Mouse (Mus musculus): Measurements from ENCODE around the gene Pcnx3. TPM values are rescaled to one million over a fixed set of nuclear protein-coding genes. Genes with fewer than 3 reads are reported as not detected.

Gene Pcnx3
- polyA plus RNA-seq (2015; fragmentation: Nextera tagmentation; extraction: Ambion mirVana), result 27.0 and 28.1 TPM in 2 replicates

DNA sequence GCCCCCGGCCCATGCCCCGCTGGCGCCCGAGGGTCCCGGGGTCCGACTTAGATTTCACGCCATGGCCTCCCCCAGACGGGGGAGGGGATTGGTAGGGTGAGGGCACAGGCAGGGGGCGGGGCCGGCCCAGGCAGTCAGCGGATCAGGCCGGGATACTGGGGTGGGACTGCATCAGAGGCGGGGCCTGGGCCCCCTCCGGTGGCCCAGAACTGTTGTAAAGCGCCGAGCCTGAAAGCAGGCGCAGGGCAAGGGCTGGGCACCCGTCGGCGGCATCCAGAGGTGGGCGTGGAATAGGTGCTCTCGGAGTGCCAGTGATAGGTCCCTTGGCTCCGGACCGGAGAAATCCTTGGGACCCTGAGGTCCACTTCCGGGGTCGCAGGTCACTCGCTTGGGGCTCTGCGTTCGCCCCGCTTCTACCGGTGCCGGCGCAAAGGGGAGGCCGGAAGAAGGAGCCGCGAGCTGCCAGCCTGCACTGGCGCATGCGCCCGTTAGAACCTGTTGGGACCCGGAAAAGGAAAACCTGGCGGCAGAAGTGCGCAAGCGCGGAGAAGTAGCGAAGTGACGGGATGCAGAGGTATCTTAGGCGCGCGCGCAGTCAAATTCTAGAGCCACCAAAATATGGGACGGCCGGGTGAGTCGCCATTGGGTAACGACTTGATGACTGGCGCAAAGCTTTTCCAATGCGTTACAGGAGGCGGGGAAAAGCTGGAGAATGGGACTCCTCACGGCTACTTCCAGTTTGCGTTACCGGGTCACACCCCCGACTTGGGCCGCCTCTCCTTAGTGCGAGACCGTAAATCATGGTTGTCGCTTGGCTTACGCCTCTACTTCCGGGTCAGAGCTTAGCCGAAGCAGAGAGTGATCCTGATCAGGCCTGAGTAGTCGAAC is at the start of gene Pcnx3, which contains the start of gene Map3k11:
Gene Pcnx3, minus strand, starts transcription at position 709 of the 888 bp plus-strand sequence.
Gene Map3k11, plus strand, starts transcription at position 543 of the 888 bp plus-strand sequence.
- Histone ChIP-seq H3K4me1 (ENCODE audit: insufficient read depth, low read length) (peaks cover 44% of the 10 kb centered on the region), H3K27me3 (ENCODE audit: insufficient read depth, low read length) (no peaks in the 10 kb centered on the region), H3K4me3 (ENCODE audit: low read length) (peak within 1 kb of the TSS; percentile 89), H3K9me3 (ENCODE audit: low read length) (no peaks in the 10 kb centered on the region), H3K4me2 (replicated peaks; ENCODE audit: low read depth, low read length) (peak within 1 kb of the TSS; percentile 98), H3K27ac (ENCODE audit: low read length) (peak within 1 kb of the TSS; percentile 98), H3K36me3 (ENCODE audit: insufficient read depth, low read length) (peaks cover 41% of the 10 kb centered on the region), H3K9ac (replicated peaks; ENCODE audit: low read length) (peak within 1 kb of the TSS; percentile 86)
- WGBS, result under 1% methylated on average over 69 of the region's 69 CpGs
- peak; percentile 91 for ATAC-seq (ENCODE audit: low FRiP score, low TSS enrichment)

DNA sequence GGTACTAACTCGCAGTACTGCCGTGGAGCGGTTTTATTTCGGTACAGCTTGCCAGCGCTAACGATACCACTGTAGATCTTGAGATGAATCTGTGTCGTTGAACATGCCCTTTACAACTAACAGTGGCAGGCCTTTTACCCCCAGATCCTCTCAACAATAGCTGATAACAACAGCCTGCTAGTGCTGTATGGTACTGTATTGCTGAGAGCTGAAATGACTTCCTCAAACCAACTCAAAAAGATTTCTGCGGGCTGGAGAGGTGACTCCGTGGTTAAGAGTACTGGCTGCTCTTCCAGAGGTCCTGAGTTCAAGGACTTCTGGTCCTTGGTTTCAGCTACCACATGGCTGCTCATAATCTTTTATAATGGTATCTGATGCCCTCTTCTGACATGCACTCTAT is 45.6 kb upstream of the Pcnx3 start:
- no peak overlapping the region for H3K4me3 ChIP-seq (ENCODE audit: low read length)
- no peak overlapping the region for H3K4me2 ChIP-seq (replicated peaks; ENCODE audit: low read depth, low read length)
- no peaks in the 10 kb centered on the region for H3K9me3 ChIP-seq (ENCODE audit: low read length)
- no peak overlapping the region for H3K27ac ChIP-seq (ENCODE audit: low read length)
- ATAC-seq (ENCODE audit: low FRiP score, low TSS enrichment), result no peak
- 82% methylated on average over 9 of the region's 9 CpGs for WGBS
- H3K4me1 ChIP-seq (ENCODE audit: insufficient read depth, low read length), result peaks cover 22% of the 10 kb centered on the region
- H3K27me3 ChIP-seq (ENCODE audit: insufficient read depth, low read length), result peaks cover 3% of the 10 kb centered on the region; the same call in 1 of the 2 replicates
- H3K36me3 ChIP-seq (ENCODE audit: insufficient read depth, low read length), result 0 out of 2 replicates have a peak, but pooled peaks cover 5% of the 10 kb centered on the region
- H3K9ac ChIP-seq (replicated peaks; ENCODE audit: low read length), result no peak overlapping the region

DNA sequence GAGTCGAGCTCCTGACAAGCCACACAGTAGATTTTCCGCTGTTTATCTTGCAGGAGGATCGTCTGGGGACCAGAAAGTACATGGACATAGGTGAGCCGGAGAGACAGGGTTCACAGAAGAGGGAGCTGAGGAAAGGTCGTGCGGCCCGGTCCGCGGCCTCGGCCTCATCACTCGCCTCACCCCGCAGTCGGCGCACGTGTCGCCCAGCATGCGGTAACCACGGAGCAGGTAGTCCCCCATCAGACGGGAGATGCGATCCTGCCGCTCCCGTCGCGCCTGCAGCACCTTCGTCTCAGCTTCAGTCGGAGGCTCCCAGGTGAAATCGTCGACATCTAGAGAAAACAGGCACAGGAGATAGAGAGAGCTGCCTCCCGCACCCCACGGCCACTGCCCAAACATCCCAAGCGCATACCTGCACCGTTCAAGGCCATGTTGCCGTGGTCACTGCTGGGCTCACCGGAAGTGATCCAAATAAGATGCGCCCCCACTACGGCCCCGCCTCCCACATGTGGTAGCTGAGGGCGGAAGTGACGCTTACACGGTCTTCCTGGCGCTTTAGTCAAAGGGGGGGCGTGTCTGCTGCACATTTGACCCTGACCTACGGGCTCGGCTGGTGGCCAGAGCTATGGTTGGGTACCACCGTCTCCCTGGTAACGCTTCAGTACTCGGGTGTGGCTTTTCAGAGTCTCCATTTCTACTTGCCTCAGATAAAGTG is 42.7 kb upstream of the Pcnx3 start:
- Histone ChIP-seq H3K9ac (replicated peaks; ENCODE audit: low read length) (peak overlapping the region; percentile 90), H3K4me1 (ENCODE audit: insufficient read depth, low read length) (peaks cover 45% of the 10 kb centered on the region), H3K9me3 (ENCODE audit: low read length) (no peaks in the 10 kb centered on the region), H3K27me3 (ENCODE audit: insufficient read depth, low read length) (peaks cover 3% of the 10 kb centered on the region; the same call in 1 of the 2 replicates), H3K27ac (ENCODE audit: low read length) (peak overlapping the region; percentile 70), H3K4me2 (replicated peaks; ENCODE audit: low read depth, low read length) (peak overlapping the region; percentile 98), H3K36me3 (ENCODE audit: insufficient read depth, low read length) (0 out of 2 replicates have a peak, but pooled peaks cover 5% of the 10 kb centered on the region), H3K4me3 (ENCODE audit: low read length) (peak overlapping the region; percentile 87)
- under 1% methylated on average over 47 of the region's 47 CpGs for whole genome bisulfite sequencing
- peak; percentile 90 for ATAC-seq (ENCODE audit: low FRiP score, low TSS enrichment)

DNA sequence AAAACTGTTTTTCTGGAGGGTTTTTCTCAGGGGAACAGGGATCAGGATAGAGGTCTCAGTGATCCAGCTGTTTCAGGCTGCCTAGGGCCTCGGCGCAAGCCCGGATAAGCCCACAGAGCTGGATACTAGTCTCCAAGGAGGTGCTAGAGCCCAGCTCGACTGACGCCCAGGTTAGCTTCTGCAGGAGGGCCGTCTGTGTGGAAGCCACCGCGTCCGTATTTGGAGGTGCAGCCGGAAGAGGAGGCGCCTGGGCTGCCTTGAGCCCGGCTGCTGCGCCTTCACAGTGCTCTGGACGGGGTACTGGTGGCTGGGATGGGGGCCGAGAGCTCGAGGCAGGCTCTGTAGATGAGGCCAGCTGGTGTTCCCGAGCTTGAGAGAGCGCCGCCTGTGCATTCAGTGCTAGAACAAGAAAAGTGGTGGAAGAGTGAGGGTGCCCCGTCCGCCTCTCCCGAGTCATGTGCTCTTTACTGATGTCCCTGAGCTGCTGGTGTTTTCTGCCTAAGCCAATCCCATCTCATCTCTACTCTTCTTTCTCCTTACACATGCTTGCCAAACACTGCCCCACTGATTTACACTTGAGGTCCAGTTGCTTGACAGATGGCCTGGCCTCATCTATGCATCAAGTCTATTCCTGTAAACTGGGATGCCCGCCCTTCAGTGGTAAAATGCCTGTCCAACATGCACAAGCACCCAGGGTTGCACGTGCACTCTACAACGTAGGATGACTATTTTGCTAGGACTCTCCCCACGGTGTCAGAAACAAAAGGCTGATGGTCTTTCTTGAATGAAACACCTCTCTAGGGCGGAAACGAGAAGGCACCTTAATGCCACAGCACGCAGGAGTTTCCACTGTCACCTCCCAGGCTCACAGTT is 41.8 kb upstream of the Pcnx3 start:
- peaks cover 53% of the 10 kb centered on the region for H3K4me1 ChIP-seq (ENCODE audit: insufficient read depth, low read length)
- H3K9ac ChIP-seq (replicated peaks; ENCODE audit: low read length), result peak overlapping the region; percentile 90
- 0 out of 2 replicates have a peak, but pooled peaks cover 5% of the 10 kb centered on the region for H3K36me3 ChIP-seq (ENCODE audit: insufficient read depth, low read length)
- 0 out of 2 replicates have a peak overlapping the region, but pooled peaks have one; percentile 45 for H3K27ac ChIP-seq (ENCODE audit: low read length)
- 0 out of 2 replicates have a peak, but pooled peaks cover 3% of the 10 kb centered on the region for H3K27me3 ChIP-seq (ENCODE audit: insufficient read depth, low read length)
- peak overlapping the region; percentile 87 for H3K4me3 ChIP-seq (ENCODE audit: low read length)
- WGBS, result 73% methylated on average over 29 of the region's 29 CpGs
- H3K9me3 ChIP-seq (ENCODE audit: low read length), result no peaks in the 10 kb centered on the region
- no peak for ATAC-seq (ENCODE audit: low FRiP score, low TSS enrichment)
- H3K4me2 ChIP-seq (replicated peaks; ENCODE audit: low read depth, low read length), result peak overlapping the region; percentile 98

DNA sequence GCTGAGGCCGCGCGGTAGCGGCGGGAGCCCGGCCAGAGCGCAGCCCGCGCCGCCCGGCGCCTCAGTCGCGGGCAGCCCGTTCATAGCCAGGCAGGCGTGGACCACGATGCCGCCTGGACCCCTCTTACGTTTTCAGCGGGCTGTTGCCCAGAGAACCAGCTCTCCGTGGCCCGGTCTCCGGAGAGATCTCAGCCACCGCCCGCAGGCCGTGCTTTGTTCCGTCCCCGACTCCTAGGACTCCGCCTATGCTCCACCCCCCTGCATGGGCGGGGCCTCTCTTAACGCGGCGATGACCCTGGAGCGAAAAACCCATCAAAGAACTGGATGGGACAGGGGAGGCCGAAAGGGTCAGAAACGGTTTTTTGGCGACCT is 40.7 kb upstream of the Pcnx3 start, which contains the start of gene Fam89b:
Gene Fam89b, minus strand, starts transcription at position 210 of the 372 bp plus-strand sequence.
- Histone ChIP-seq H3K4me2 (replicated peaks; ENCODE audit: low read depth, low read length) (peak within 1 kb of the TSS; percentile 85), H3K36me3 (ENCODE audit: insufficient read depth, low read length) (0 out of 2 replicates have a peak, but pooled peaks cover 5% of the 10 kb centered on the region), H3K9ac (replicated peaks; ENCODE audit: low read length) (peak within 1 kb of the TSS; percentile 98), H3K27ac (ENCODE audit: low read length) (peak within 1 kb of the TSS; percentile 92), H3K27me3 (ENCODE audit: insufficient read depth, low read length) (no peaks in the 10 kb centered on the region), H3K4me3 (ENCODE audit: low read length) (peak within 1 kb of the TSS; percentile 97), H3K9me3 (ENCODE audit: low read length) (no peaks in the 10 kb centered on the region), H3K4me1 (ENCODE audit: insufficient read depth, low read length) (peaks cover 65% of the 10 kb centered on the region)
- peak; percentile 70 for ATAC-seq (ENCODE audit: low FRiP score, low TSS enrichment)
- WGBS, result under 1% methylated on average over 37 of the region's 37 CpGs

DNA sequence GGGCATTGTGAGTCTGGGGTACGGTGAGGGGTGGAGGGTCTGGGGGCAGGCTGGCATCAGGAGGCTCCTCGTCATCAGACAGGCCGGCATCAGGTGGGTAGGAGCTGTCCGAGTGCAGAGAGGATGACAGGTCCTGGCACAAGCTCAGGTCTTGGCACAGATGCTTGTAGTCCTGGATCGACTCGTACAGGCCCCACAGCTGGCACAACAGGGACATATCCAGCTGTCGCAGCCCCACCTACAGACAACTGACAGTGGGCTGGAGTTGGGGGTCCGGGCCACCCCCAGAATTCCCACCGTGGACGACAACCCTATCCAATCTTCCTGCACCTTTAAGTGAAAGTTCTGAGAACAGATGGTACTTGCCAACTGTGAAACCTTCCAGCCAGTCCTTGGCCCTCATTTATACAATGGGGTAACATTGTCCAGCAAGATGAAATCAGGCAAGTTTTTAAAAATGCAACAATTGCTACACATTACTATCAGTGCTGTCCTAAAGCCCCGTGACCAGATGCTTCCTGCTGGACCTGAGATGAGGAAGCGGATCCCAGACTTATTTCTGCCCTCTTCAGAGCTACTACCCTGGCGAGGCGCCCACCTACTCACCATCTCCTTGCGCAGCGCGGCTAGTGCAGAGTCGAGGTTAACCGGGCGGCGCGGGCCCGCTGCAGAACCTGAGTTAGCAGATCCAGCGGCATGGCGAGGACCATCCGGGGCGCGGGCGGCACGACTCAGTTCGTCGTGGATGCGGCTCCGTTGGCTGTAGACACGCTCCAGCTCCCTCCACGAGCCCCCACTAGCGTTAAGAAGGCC is 40.1 kb upstream of the Pcnx3 start:
- H3K36me3 ChIP-seq (ENCODE audit: insufficient read depth, low read length), result 0 out of 2 replicates have a peak, but pooled peaks cover 8% of the 10 kb centered on the region
- no peaks in the 10 kb centered on the region for H3K27me3 ChIP-seq (ENCODE audit: insufficient read depth, low read length)
- H3K4me2 ChIP-seq (replicated peaks; ENCODE audit: low read depth, low read length), result peak overlapping the region; percentile 85
- peak overlapping the region; percentile 97 for H3K4me3 ChIP-seq (ENCODE audit: low read length)
- 7% methylated on average over 37 of the region's 37 CpGs for WGBS
- peak overlapping the region; percentile 98 for H3K9ac ChIP-seq (replicated peaks; ENCODE audit: low read length)
- peak overlapping the region; percentile 92 for H3K27ac ChIP-seq (ENCODE audit: low read length)
- no peaks in the 10 kb centered on the region for H3K9me3 ChIP-seq (ENCODE audit: low read length)
- ATAC-seq (ENCODE audit: low FRiP score, low TSS enrichment), result 0 out of 2 replicates have a peak, but pooled peaks have one; percentile 13
- H3K4me1 ChIP-seq (ENCODE audit: insufficient read depth, low read length), result peaks cover 70% of the 10 kb centered on the region

DNA sequence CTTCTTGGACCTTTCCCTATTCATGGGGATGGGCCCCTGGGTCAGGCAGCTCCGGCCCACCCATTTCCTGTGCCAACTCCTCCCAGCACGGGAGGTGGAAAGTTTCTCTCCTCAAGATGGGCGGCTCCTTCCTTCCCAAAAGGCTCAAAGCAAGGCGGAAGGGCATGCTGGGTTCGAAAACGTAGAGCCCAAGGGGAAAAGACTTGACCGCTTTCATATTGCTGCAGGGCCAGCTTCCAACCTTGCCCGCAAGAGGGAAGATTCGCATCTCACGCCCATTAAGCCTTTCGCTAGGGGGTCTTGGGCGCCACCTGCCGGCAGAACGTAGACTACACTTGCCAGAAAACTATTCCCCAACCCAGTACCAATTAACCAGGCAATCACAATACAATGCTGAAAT is 39.0 kb upstream of the Pcnx3 start:
- peaks cover 71% of the 10 kb centered on the region for H3K4me1 ChIP-seq (ENCODE audit: insufficient read depth, low read length)
- H3K4me2 ChIP-seq (replicated peaks; ENCODE audit: low read depth, low read length), result peak overlapping the region; percentile 85
- peak overlapping the region; percentile 97 for H3K4me3 ChIP-seq (ENCODE audit: low read length)
- no peaks in the 10 kb centered on the region for H3K27me3 ChIP-seq (ENCODE audit: insufficient read depth, low read length)
- H3K27ac ChIP-seq (ENCODE audit: low read length), result peak overlapping the region; percentile 64; the same call in 1 of the 2 replicates
- H3K9me3 ChIP-seq (ENCODE audit: low read length), result no peaks in the 10 kb centered on the region
- 2% methylated on average over 14 of the region's 14 CpGs for WGBS
- peak overlapping the region; percentile 62 for H3K9ac ChIP-seq (replicated peaks; ENCODE audit: low read length)
- peaks cover 9% of the 10 kb centered on the region; the same call in 1 of the 2 replicates for H3K36me3 ChIP-seq (ENCODE audit: insufficient read depth, low read length)
- ATAC-seq (ENCODE audit: low FRiP score, low TSS enrichment), result no peak

DNA sequence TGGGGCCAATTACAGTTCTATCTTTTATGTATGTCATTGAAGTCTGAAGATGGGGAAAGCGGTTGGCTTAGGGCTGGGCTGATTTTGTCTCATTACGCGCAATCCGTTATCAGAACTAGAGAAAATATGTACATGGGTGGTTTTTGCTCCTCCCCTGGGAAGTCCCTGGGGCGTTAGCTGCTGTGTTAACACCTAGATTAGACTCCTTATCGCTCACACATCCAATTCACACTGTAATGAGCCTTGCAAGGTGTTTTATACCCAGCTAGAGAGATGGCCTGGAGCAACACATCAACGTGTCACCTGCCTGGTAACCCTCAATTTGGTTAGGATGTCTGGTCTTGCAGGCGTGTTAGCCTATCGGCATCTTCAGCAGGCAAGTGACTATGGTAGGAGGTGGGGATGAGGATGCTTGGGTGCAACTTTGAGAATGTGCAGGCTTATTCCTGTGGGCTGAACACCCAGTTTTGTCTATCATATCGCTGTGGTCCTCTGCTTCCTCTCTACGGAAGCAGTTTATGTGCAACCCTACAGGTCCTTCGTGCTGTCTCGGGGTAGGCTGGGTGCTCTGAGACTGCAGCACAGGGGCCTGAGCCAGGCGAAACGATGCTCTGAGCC is 38.4 kb upstream of the Pcnx3 start:
- ATAC-seq (ENCODE audit: low FRiP score, low TSS enrichment), result no peak
- Histone ChIP-seq H3K4me3 (ENCODE audit: low read length) (peak overlapping the region; percentile 97), H3K36me3 (ENCODE audit: insufficient read depth, low read length) (peaks cover 11% of the 10 kb centered on the region; the same call in 1 of the 2 replicates), H3K4me1 (ENCODE audit: insufficient read depth, low read length) (peaks cover 70% of the 10 kb centered on the region), H3K9ac (replicated peaks; ENCODE audit: low read length) (peak overlapping the region; percentile 62), H3K4me2 (replicated peaks; ENCODE audit: low read depth, low read length) (peak overlapping the region; percentile 85), H3K27me3 (ENCODE audit: insufficient read depth, low read length) (no peaks in the 10 kb centered on the region), H3K27ac (ENCODE audit: low read length) (peak overlapping the region; percentile 64; the same call in 1 of the 2 replicates), H3K9me3 (ENCODE audit: low read length) (no peaks in the 10 kb centered on the region)
- WGBS, result 70% methylated on average over 15 of the region's 15 CpGs
